Mouse (Mus musculus) cortical plate, adult 2 months (tissue): ENCODE results near the gene Mapk10.

Experiments used
- CTCF ChIP-seq: fragments of 200-500 bp; IDR thresholded peaks from 2 replicates; pipeline ENCODE4 v1.5.1; 2011; ENCODE audit warnings: mild to moderate bottlenecking, control low read depth, low read length; ENCODE audit not compliant: insufficient read depth; ENCODE audit errors: extremely low read depth
- POLR2A ChIP-seq: fragments of 200-500 bp; IDR thresholded peaks from 2 replicates; pipeline ENCODE4 v1.6.1; 2011; ENCODE audit warnings: mild to moderate bottlenecking, low read length, control low read depth; ENCODE audit not compliant: insufficient read depth; ENCODE audit errors: extremely low read depth

- TF ChIP-seq POLR2A (no peak), CTCF (no peak)
These were observed 13.3 kb downstream of the Mapk10 start for GRCm38 (mm10) chr5:103197796-103198325.
